Mouse (Mus musculus) myocyte (in vitro differentiated cells): ENCODE data around the gene Kifc3.

Experiments used
- CEBPB ChIP-seq: IDR thresholded peaks from 2 replicates; pipeline ENCODE4 v1.6.1; 2011; ENCODE audit warnings: mild to moderate bottlenecking, moderate library complexity; ENCODE audit not compliant: poor library complexity, insufficient read depth, severe bottlenecking
- E2F4 ChIP-seq: IDR thresholded peaks from one replicate; pipeline ENCODE4 v1.6.1; 2011; ENCODE audit warnings: mild to moderate bottlenecking, control low read depth, moderate library complexity; ENCODE audit not compliant: insufficient read depth
- MAX ChIP-seq: IDR thresholded peaks from one replicate; pipeline ENCODE4 v1.6.1; 2011; ENCODE audit warnings: low read depth, mild to moderate bottlenecking, control low read depth
- MYOD1 ChIP-seq, 3 experiments: IDR thresholded peaks; one replicate each; pipeline ENCODE4 v1.6.1; 2011; ENCODE audit warnings: control low read depth in 2 of 3, low read depth in 2 of 3, mild to moderate bottlenecking in 2 of 3, moderate library complexity in 1 of 3; ENCODE audit not compliant: insufficient read length in 2 of 3, control insufficient read depth in 1 of 3
- MYOG ChIP-seq, 3 experiments: IDR thresholded peaks; one replicate each; pipeline ENCODE4 v1.6.1; 2011; ENCODE audit warnings: control low read depth in 2 of 3, low read depth in 2 of 3, mild to moderate bottlenecking in 2 of 3; ENCODE audit not compliant: insufficient read length in 2 of 3, control insufficient read depth in 1 of 3, insufficient read depth in 1 of 3
- POLR2A ChIP-seq: IDR thresholded peaks from one replicate; pipeline ENCODE4 v1.6.1; 2011; ENCODE audit warnings: low read depth, mild to moderate bottlenecking, control low read depth, moderate library complexity; ENCODE audit not compliant: insufficient read length
- REST ChIP-seq: IDR thresholded peaks from one replicate; pipeline ENCODE4 v1.6.1; 2011; ENCODE audit warnings: mild to moderate bottlenecking, control low read depth, moderate library complexity; ENCODE audit not compliant: insufficient read depth, insufficient read length
- SRF ChIP-seq: IDR thresholded peaks from one replicate; pipeline ENCODE4 v1.6.1; 2011; ENCODE audit warnings: low read depth; ENCODE audit not compliant: control insufficient read depth, insufficient read length
- USF1 ChIP-seq: IDR thresholded peaks from one replicate; pipeline ENCODE4 v1.6.1; 2011; ENCODE audit warnings: low read depth, mild to moderate bottlenecking, control low read depth, moderate library complexity

DNA sequence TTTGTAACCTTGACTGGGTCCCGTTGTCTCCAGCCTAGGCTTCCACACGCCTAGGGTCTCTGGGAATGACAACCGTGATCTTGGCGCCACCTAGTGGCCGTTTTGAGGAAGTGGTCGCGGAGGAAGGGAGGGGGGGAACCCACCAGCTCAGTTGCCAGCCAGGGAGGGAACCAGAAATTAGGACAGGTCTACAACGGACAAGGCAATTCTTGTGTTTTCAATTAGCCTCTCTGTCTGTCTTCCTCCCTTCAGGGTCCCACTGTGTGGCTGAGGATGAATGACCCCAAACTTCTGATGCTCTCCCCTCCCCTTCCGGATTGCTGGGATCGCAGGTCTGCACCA is 1.4 kb upstream of the Kifc3 start:
- TF ChIP-seq MAX (no peak), POLR2A (no peak), MYOG (IDR thresholded peaks at IDR 0.05; ENCODE audit: control insufficient read depth in 1 of 3, insufficient read depth in 1 of 3, insufficient read length in 2 of 3, low read depth in 2 of 3) (no peak), MYOD1 (IDR thresholded peaks at IDR 0.05; ENCODE audit: control insufficient read depth in 1 of 3, insufficient read length in 2 of 3, low read depth in 2 of 3) (no peak), E2F4 (no peak), CEBPB (no peak), SRF (no peak), REST (no peak), USF1 (no peak)
